Mouse (Mus musculus): ENCODE results near the gene 2610507B11Rik.

- TF ChIP-seq CTCF (IDR thresholded peaks at IDR 0.05; ENCODE audit: extremely low read depth, insufficient read length, insufficient replicate concordance, low read depth, low read length) (no peak), POLR2A (IDR thresholded peaks at IDR 0.05; ENCODE audit: low read depth, low read length) (no peak)
Observed at GRCm38 (mm10) chr11:78245261-78245626, 16.3 kb upstream of the 2610507B11Rik start.
